Mouse (Mus musculus) G1E (cell line): ENCODE measurements around the gene Pde4d.

ENCODE experiments used
- CTCF ChIP-seq: IDR thresholded peaks from 2 replicates; pipeline ENCODE4 v1.5.1; 2012; ENCODE audit warnings: low read depth, low read length, inconsistent platforms, mixed read lengths
- GATA1 ChIP-seq: IDR thresholded peaks from 2 replicates; pipeline ENCODE4 v1.6.1; 2012; ENCODE audit warnings: borderline replicate concordance, low read length, inconsistent platforms, mixed read lengths
- POLR2AphosphoS5 ChIP-seq: IDR thresholded peaks from 2 replicates; pipeline ENCODE4 v1.6.1; 2012; ENCODE audit warnings: low read depth, low read length, inconsistent platforms; ENCODE audit not compliant: insufficient replicate concordance

- TF ChIP-seq CTCF: no peak
- TF ChIP-seq GATA1: no peak
- TF ChIP-seq POLR2AphosphoS5: no peak
These were observed 1233.3 kb downstream of the Pde4d start for GRCm38 (mm10) chr13:109683001-109683400.
